Mouse (Mus musculus) gastrocnemius, postnatal 36 days (tissue): Measurements from ENCODE around the gene Spaca4. TPM values are rescaled to one million over a fixed set of nuclear protein-coding genes. Genes with fewer than 3 reads are reported as not detected.

Source experiments
- DNase-seq, 2 experiments: peaks; one replicate each; pipeline ENCODE4 v3.0.0; 2022
- intact Hi-C: fragments of 180-260 bp; cut with DNase I; formaldehyde crosslinking; loops from one replicate; pipeline ENCODE4 v1.15.1; 2025
- total RNA-seq, 2 experiments: library from RNA; stranded (reverse); gene quantifications; 2 replicates each; pipeline ENCODE4 v1.2.3; 2021

Gene Spaca4
- total RNA-seq, 2 experiments from 2014 or later = not detected

GRCm38 (mm10) chr7:45733477-45733876, 7.9 kb upstream of the Spaca4 start:
- intact Hi-C loops = loop anchor here (5.0 kb wide), 1 partner anchor 204 kb away; no protein-coding TSS in a partner anchor
- no peak for DNase-seq

- intact Hi-C loops = loop anchor here (5.0 kb wide), 1 partner anchor 206 kb away; no protein-coding TSS in a partner anchor
- DNase-seq = no peak
Observed at GRCm38 (mm10) chr7:45730727-45731431, 5.3 kb upstream of the Spaca4 start.

GRCm38 (mm10) chr7:45727625-45728024, 2.0 kb upstream of the Spaca4 start:
- intact Hi-C loops = no loop called here
- no peak for DNase-seq

- intact Hi-C loops = no loop called here
- no peak for DNase-seq
Observed at GRCm38 (mm10) chr7:45726419-45726818, 806 bp upstream of the Spaca4 start.

- intact Hi-C loops = no loop called here
- DNase-seq = peak in 1 of 2 experiments; percentile 11
Observed at GRCm38 (mm10) chr7:45725151-45725550, 462 bp downstream of the Spaca4 start.

GRCm38 (mm10) chr7:45723781-45724180, 1.8 kb downstream of the Spaca4 start:
- intact Hi-C loops = no loop called here
- no peak for DNase-seq

- intact Hi-C loops = no loop called here
- DNase-seq = peak in 1 of 2 experiments; percentile 6
Observed at GRCm38 (mm10) chr7:45723301-45723700, 2.3 kb downstream of the Spaca4 start.

GRCm38 (mm10) chr7:45722348-45722713, 3.3 kb downstream of the Spaca4 start:
- peak in 1 of 2 experiments; percentile 22 for DNase-seq
- intact Hi-C loops = no loop called here

GRCm38 (mm10) chr7:45721642-45722347, 3.8 kb downstream of the Spaca4 start:
- intact Hi-C loops = no loop called here
- DNase-seq = peak in 1 of 2 experiments; percentile 13

GRCm38 (mm10) chr7:45721234-45721571, 4.4 kb downstream of the Spaca4 start:
- DNase-seq = no peak
- intact Hi-C loops = no loop called here

- intact Hi-C loops = no loop called here
- DNase-seq = peak in 1 of 2 experiments; percentile 14
Observed at GRCm38 (mm10) chr7:45720413-45721233, 5.0 kb downstream of the Spaca4 start, which contains the start of gene Fam83e. Fam83e (plus strand) TSS chr7:45721212.

- intact Hi-C loops = no loop called here
- DNase-seq = peak in 1 of 2 experiments; percentile 12
Observed at GRCm38 (mm10) chr7:45719738-45720412, 5.7 kb downstream of the Spaca4 start.

- intact Hi-C loops = no loop called here
- peak in 1 of 2 experiments; percentile 17 for DNase-seq
Observed at GRCm38 (mm10) chr7:45719180-45719579, 6.4 kb downstream of the Spaca4 start.

- no peak for DNase-seq
- intact Hi-C loops = no loop called here
Observed at GRCm38 (mm10) chr7:45718331-45718730, 7.3 kb downstream of the Spaca4 start.

- peak; percentile 97 to 98 for DNase-seq
- intact Hi-C loops = no loop called here
Observed at GRCm38 (mm10) chr7:45717918-45718297, 7.7 kb downstream of the Spaca4 start, which contains the start of gene Sphk2. Sphk2 (minus strand) TSS chr7:45718002.

GRCm38 (mm10) chr7:45716952-45717917, 8.4 kb downstream of the Spaca4 start:
- intact Hi-C loops = no loop called here
- no peak for DNase-seq

- DNase-seq = no peak
- intact Hi-C loops = no loop called here
Observed at GRCm38 (mm10) chr7:45716460-45716857, 9.2 kb downstream of the Spaca4 start.

GRCm38 (mm10) chr7:45715741-45716459, 9.7 kb downstream of the Spaca4 start:
- no peak for DNase-seq
- intact Hi-C loops = no loop called here
